Mouse (Mus musculus) T-helper 2 cell (primary cell): Measurements from ENCODE around the gene Sertad1.

Experiments used
- in situ Hi-C: fragments of 300-600 bp; cut with MboI, MseI; formaldehyde crosslinking; loops from one replicate; pipeline ENCODE4 v1.15.1; 2025; ENCODE audit warnings: high pct_unique_total_duplicates

Gene Sertad1

GRCm38 (mm10) chr7:27472596-27472995 is 14.1 kb upstream of the Sertad1 start:
- in situ Hi-C loops = loop anchor here (10.0 kb wide), 2 partner anchors 842 to 1718 kb away; partner anchors contain the start of genes Hnrnpul1 and Timm50

GRCm38 (mm10) chr7:27473156-27473834 is 13.4 kb upstream of the Sertad1 start, which contains the start of gene Sertad3:
Gene Sertad3, plus strand, starts transcription at chr7:27473768.
- in situ Hi-C loops = loop anchor here (10.0 kb wide), 2 partner anchors 842 to 1718 kb away; partner anchors contain the start of genes Hnrnpul1 and Timm50

- in situ Hi-C loops = loop anchor here (10.0 kb wide), 2 partner anchors 841 to 1719 kb away; partner anchors contain the start of genes Hnrnpul1 and Timm50
These were observed 12.7 kb upstream of the Sertad1 start for GRCm38 (mm10) chr7:27473835-27474489.

- in situ Hi-C loops = loop anchor here (10.0 kb wide), 2 partner anchors 840 to 1720 kb away; partner anchors contain the start of genes Hnrnpul1 and Timm50
These were observed 12.2 kb upstream of the Sertad1 start for GRCm38 (mm10) chr7:27474490-27474954.

- in situ Hi-C loops = loop anchor here (10.0 kb wide), 2 partner anchors 839 to 1721 kb away; partner anchors contain the start of genes Hnrnpul1 and Timm50
These were observed 11.1 kb upstream of the Sertad1 start for GRCm38 (mm10) chr7:27475596-27475995.

GRCm38 (mm10) chr7:27476098-27476635 is 10.5 kb upstream of the Sertad1 start:
- in situ Hi-C loops = loop anchor here (10.0 kb wide), 2 partner anchors 839 to 1721 kb away; partner anchors contain the start of genes Hnrnpul1 and Timm50

GRCm38 (mm10) chr7:27478561-27478960 is 8.1 kb upstream of the Sertad1 start:
- in situ Hi-C loops = loop anchor here (10.0 kb wide), 2 partner anchors 836 to 1724 kb away; partner anchors contain the start of genes Hnrnpul1 and Timm50

GRCm38 (mm10) chr7:27479750-27480149 is 7.0 kb upstream of the Sertad1 start:
- in situ Hi-C loops = loop anchor here (10.0 kb wide), 2 partner anchors 835 to 1725 kb away; partner anchors contain the start of genes Hnrnpul1 and Timm50

- in situ Hi-C loops = no loop called here
These were observed 6.2 kb upstream of the Sertad1 start for GRCm38 (mm10) chr7:27480506-27480905.

GRCm38 (mm10) chr7:27480927-27481626 is 5.6 kb upstream of the Sertad1 start:
- in situ Hi-C loops = no loop called here

- in situ Hi-C loops = no loop called here
These were observed 5.1 kb upstream of the Sertad1 start for GRCm38 (mm10) chr7:27481627-27481969.

- in situ Hi-C loops = no loop called here
These were observed 2.9 kb upstream of the Sertad1 start for GRCm38 (mm10) chr7:27483860-27484259.

GRCm38 (mm10) chr7:27486102-27486769 is 474 bp upstream of the Sertad1 start:
- in situ Hi-C loops = no loop called here

- in situ Hi-C loops = no loop called here
These were observed 1.1 kb downstream of the Sertad1 start for GRCm38 (mm10) chr7:27487740-27488268.

GRCm38 (mm10) chr7:27489270-27489869 is 2.7 kb downstream of the Sertad1 start:
- in situ Hi-C loops = no loop called here

- in situ Hi-C loops = no loop called here
These were observed 3.5 kb downstream of the Sertad1 start for GRCm38 (mm10) chr7:27490227-27490542.

GRCm38 (mm10) chr7:27490543-27491329 is 4.0 kb downstream of the Sertad1 start:
- in situ Hi-C loops = no loop called here

GRCm38 (mm10) chr7:27491856-27492255 is 5.1 kb downstream of the Sertad1 start:
- in situ Hi-C loops = no loop called here

GRCm38 (mm10) chr7:27493022-27493421 is 6.3 kb downstream of the Sertad1 start:
- in situ Hi-C loops = no loop called here
